Mouse (Mus musculus) testis, adult 2 months (tissue): ENCODE results near the gene Whamm.

ENCODE experiments used
- CTCF ChIP-seq: fragments of 200-500 bp; IDR thresholded peaks from 2 replicates; pipeline ENCODE4 v1.5.1; 2012; ENCODE audit warnings: low read depth, mild to moderate bottlenecking, inconsistent platforms, low read length, moderate library complexity; ENCODE audit not compliant: control insufficient read depth, insufficient read depth, insufficient replicate concordance
- POLR2A ChIP-seq: fragments of 200-500 bp; IDR thresholded peaks from 2 replicates; pipeline ENCODE4 v1.6.1; 2012; ENCODE audit warnings: low read depth, mild to moderate bottlenecking, inconsistent platforms, low read length, moderate library complexity; ENCODE audit not compliant: control insufficient read depth

DNA sequence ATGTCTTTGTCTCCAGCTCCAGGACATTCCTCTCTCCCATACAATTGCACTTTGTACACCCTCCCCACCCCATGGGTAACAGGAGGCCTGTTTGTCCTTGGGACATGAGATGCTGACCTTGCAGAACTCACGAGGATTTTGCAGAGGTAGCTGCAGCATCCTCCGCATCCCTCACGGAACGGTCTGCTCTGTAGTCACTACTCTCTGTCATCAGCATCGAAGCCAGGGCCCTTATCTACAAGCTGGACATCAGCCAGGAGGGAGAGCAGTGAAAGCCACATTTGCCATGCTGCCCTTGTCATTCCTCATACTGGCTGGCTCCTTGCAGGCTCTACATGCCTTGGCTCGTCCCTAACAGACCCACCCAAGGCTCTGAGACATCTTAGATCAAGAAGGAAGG, 70.0 kb downstream of the Whamm start:
- TF ChIP-seq CTCF (no peak), POLR2A (no peak)
